Mouse (Mus musculus) hindbrain, embryonic 11.5 days (tissue): ENCODE measurements around the gene Apc2. TPM values are rescaled to one million over a fixed set of nuclear protein-coding genes. Genes with fewer than 3 reads are reported as not detected.

Source experiments
- ATAC-seq: fragments of 200-750 bp; cut with Nextera tagmentation; 2 replicates; pipeline ENCODE4 v1.8.0; 2017; ENCODE audit warnings: mild to moderate bottlenecking, moderate TSS enrichment, moderate library complexity; ENCODE audit not compliant: low FRiP score
- DNase-seq: peaks from one replicate; pipeline ENCODE4 v3.0.0-alpha.2; 2015; ENCODE audit warnings: low spot score
- H3K27ac ChIP-seq: fragments of 300-500 bp; sonication (generic); 2 replicates; pipeline ENCODE4 v1.5.1; 2014; ENCODE audit warnings: mild to moderate bottlenecking, low read depth, low read length
- H3K27me3 ChIP-seq: fragments of 300-500 bp; sonication (generic); 2 replicates; pipeline ENCODE4 v1.6.1; 2014; ENCODE audit warnings: mild to moderate bottlenecking, low read length, moderate library complexity, mixed read lengths; ENCODE audit not compliant: control insufficient read depth, insufficient read depth
- H3K36me3 ChIP-seq: fragments of 300-500 bp; sonication (generic); 2 replicates; pipeline ENCODE4 v1.6.1; 2014; ENCODE audit warnings: mild to moderate bottlenecking, low read length, moderate library complexity, mixed read lengths; ENCODE audit not compliant: control insufficient read depth, insufficient read depth
- H3K4me1 ChIP-seq: fragments of 300-500 bp; sonication (generic); replicated peaks from 2 replicates; pipeline ENCODE4 v1.6.1; 2014; ENCODE audit warnings: low read length, mixed read lengths; ENCODE audit not compliant: control insufficient read depth, insufficient read depth
- H3K4me2 ChIP-seq: fragments of 300-500 bp; sonication (generic); replicated peaks from 2 replicates; pipeline ENCODE4 v1.6.1; 2014; ENCODE audit warnings: mild to moderate bottlenecking, low read depth, low read length
- H3K4me3 ChIP-seq: fragments of 300-500 bp; sonication (generic); 2 replicates; pipeline ENCODE4 v1.5.1; 2014; ENCODE audit warnings: low read depth, low read length
- H3K9ac ChIP-seq: fragments of 300-500 bp; sonication (generic); 2 replicates; pipeline ENCODE4 v1.6.1; 2014; ENCODE audit warnings: low read depth, low read length
- H3K9me3 ChIP-seq: fragments of 300-500 bp; sonication (generic); 2 replicates; pipeline ENCODE4 v1.6.1; 2016; ENCODE audit warnings: low read length; ENCODE audit not compliant: control insufficient read depth
- WGBS: fragments of 180-500 bp; shearing (Covaris S2); extraction: QIAGEN DNeasy Blood & Tissue Kit; methylation state at CpG from one replicate; pipeline ENCODE4 v1.1.7; 2014; 5-methylcytosine and 5-hydroxymethylcytosine counted together
- polyA plus RNA-seq: library from polyadenylated mRNA; unstranded; fragments of >200 nt; fragmentation: Nextera tagmentation; extraction: Ambion mirVana; gene quantifications from 2 replicates; pipeline ENCODE4 v1.2.1, GENCODE M21; 2014

Apc2 gene
- polyA plus RNA-seq, 1 experiment from 2014 or later = 101 TPM

- H3K27ac ChIP-seq = peak overlapping the region; percentile 85; the same call in 1 of the 2 replicates
- peaks cover 25% of the 10 kb centered on the region for H3K4me1 ChIP-seq
- no peak overlapping the region for H3K4me3 ChIP-seq
These were observed 931 bp upstream of the Apc2 start for GRCm38 (mm10) chr10:80294788-80295303.

GRCm38 (mm10) chr10:80296824-80297223, 1.0 kb downstream of the Apc2 start:
- Histone ChIP-seq H3K27me3 (peaks cover 3% of the 10 kb centered on the region; the same call in 1 of the 2 replicates), H3K4me1 (peaks cover 28% of the 10 kb centered on the region), H3K27ac (peak overlapping the region; percentile 85), H3K9me3 (no peaks in the 10 kb centered on the region), H3K4me2 (peak overlapping the region; percentile 68), H3K4me3 (no peak overlapping the region), H3K36me3 (peaks cover 10% of the 10 kb centered on the region), H3K9ac (no peak overlapping the region)
- DNase-seq = no peak
- 79% methylated on average over 5 of the region's 5 CpGs for WGBS
- ATAC-seq = no peak

More at GRCm38 (mm10) chr10:80294788-80295303, 931 bp upstream of the Apc2 start:
- Histone ChIP-seq H3K36me3 (peaks cover 10% of the 10 kb centered on the region), H3K27me3 (no peaks in the 10 kb centered on the region), H3K9ac (no peak overlapping the region), H3K9me3 (no peaks in the 10 kb centered on the region), H3K4me2 (peak overlapping the region; percentile 68; the same call in 1 of the 2 replicates)
- DNase-seq = no peak
- no peak for ATAC-seq
- 54% methylated on average over 7 of the region's 7 CpGs for WGBS

DNA sequence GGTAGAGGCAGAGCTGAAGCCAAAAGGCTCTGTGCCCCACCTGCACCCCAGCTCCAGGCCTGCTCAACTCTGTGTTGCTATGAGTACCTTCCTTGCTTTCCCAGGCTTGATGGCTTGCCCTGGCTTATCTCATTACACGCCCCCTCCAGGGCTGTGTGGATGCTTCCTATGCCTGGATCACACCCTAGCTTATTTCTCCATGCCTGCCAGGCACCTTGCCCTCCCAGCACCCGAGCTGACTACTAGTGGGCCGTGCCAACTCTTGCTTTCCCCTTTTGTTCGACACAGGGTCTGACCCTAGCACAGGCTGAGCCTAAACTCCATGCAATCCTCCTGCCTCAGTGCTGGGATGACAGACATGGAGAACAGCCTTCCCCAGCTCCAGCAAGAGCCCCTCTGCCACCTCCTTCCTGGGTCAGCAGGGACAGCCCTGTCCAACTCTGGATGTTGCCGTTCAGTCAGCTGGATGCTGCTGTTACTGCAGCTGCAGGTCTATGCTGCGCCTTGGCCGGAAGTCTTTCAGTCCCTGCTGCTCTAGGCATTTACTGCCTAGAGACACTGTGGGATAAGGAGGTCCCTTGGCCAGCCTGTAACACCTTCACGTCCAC, 1.9 kb downstream of the Apc2 start:
- H3K4me3 ChIP-seq = 0 out of 2 replicates have a peak overlapping the region, but pooled peaks have one; percentile 2
- no peaks in the 10 kb centered on the region for H3K9me3 ChIP-seq
- DNase-seq (no peak), ATAC-seq (no peak)
- WGBS = 80% methylated on average over 8 of the region's 8 CpGs
- H3K9ac ChIP-seq = peak overlapping the region; percentile 15; the same call in 1 of the 2 replicates
- peaks cover 34% of the 10 kb centered on the region for H3K4me1 ChIP-seq
- H3K27me3 ChIP-seq = peaks cover 3% of the 10 kb centered on the region; the same call in 1 of the 2 replicates
- H3K36me3 ChIP-seq = peaks cover 10% of the 10 kb centered on the region
- no peak overlapping the region for H3K4me2 ChIP-seq
- peak overlapping the region; percentile 36; the same call in 1 of the 2 replicates for H3K27ac ChIP-seq

- H3K9ac ChIP-seq = peak overlapping the region; percentile 97
- H3K36me3 ChIP-seq = peaks cover 10% of the 10 kb centered on the region
- H3K4me2 ChIP-seq = peak overlapping the region; percentile 63
- peaks cover 3% of the 10 kb centered on the region; the same call in 1 of the 2 replicates for H3K27me3 ChIP-seq
- H3K4me3 ChIP-seq = peak overlapping the region; percentile 66
- peak overlapping the region; percentile 96 for H3K27ac ChIP-seq
- 4% methylated on average over 26 of the region's 26 CpGs for WGBS
- H3K4me1 ChIP-seq = peaks cover 30% of the 10 kb centered on the region
- ATAC-seq (peak; percentile 77), DNase-seq (peak; percentile 89)
- H3K9me3 ChIP-seq = no peaks in the 10 kb centered on the region
These were observed 2.9 kb downstream of the Apc2 start for GRCm38 (mm10) chr10:80298571-80299281.

- H3K36me3 ChIP-seq = peaks cover 6% of the 10 kb centered on the region
- 5% methylated on average over 15 of the region's 15 CpGs for WGBS
- peaks cover 27% of the 10 kb centered on the region for H3K4me1 ChIP-seq
- ATAC-seq (no peak), DNase-seq (peak; percentile 66)
- peak overlapping the region; percentile 66 for H3K4me3 ChIP-seq
- H3K4me2 ChIP-seq = peak overlapping the region; percentile 63
- no peaks in the 10 kb centered on the region for H3K9me3 ChIP-seq
- peaks cover 3% of the 10 kb centered on the region; the same call in 1 of the 2 replicates for H3K27me3 ChIP-seq
- H3K27ac ChIP-seq = peak overlapping the region; percentile 96
- H3K9ac ChIP-seq = peak overlapping the region; percentile 97
These were observed 3.5 kb downstream of the Apc2 start for GRCm38 (mm10) chr10:80299301-80299700.

DNA sequence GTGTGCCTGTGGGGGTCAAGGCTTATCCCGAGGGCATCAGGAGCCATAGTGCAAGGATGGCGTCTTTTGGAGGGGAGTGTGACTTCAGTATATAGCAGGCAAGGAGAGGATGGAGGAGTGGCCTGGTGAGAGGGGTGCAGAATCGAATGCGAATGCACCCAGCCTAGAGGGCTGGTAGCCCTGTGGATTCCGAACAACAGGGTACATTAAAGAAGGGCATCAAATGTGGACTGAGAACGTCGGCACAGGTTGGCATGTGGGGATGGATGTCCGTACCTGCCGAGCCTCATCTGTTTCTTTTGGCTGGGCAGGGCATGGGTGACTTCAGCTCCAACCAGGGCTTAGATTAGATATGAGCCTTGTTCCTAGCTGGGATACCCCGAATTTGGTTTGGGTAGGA, 4.0 kb downstream of the Apc2 start:
- WGBS = 45% methylated on average over 10 of the region's 10 CpGs
- peak overlapping the region; percentile 97 for H3K9ac ChIP-seq
- H3K4me1 ChIP-seq = peaks cover 29% of the 10 kb centered on the region
- peak overlapping the region; percentile 96 for H3K27ac ChIP-seq
- H3K27me3 ChIP-seq = peaks cover 5% of the 10 kb centered on the region; the same call in 1 of the 2 replicates
- no peak for DNase-seq
- peak overlapping the region; percentile 63 for H3K4me2 ChIP-seq
- no peak for ATAC-seq
- H3K36me3 ChIP-seq = peaks cover 7% of the 10 kb centered on the region; the same call in 1 of the 2 replicates
- H3K9me3 ChIP-seq = no peaks in the 10 kb centered on the region
- H3K4me3 ChIP-seq = peak overlapping the region; percentile 66

GRCm38 (mm10) chr10:80300672-80301181, 5.0 kb downstream of the Apc2 start:
- peak; percentile 79 for DNase-seq
- peak overlapping the region; percentile 66 for H3K4me3 ChIP-seq
- ATAC-seq = peak; percentile 75
- 9% methylated on average over 11 of the region's 11 CpGs for WGBS
- H3K9ac ChIP-seq = peak overlapping the region; percentile 97
- H3K4me2 ChIP-seq = peak overlapping the region; percentile 63
- peaks cover 25% of the 10 kb centered on the region for H3K4me1 ChIP-seq
- H3K9me3 ChIP-seq = no peaks in the 10 kb centered on the region
- peak overlapping the region; percentile 96 for H3K27ac ChIP-seq
- peaks cover 5% of the 10 kb centered on the region; the same call in 1 of the 2 replicates for H3K36me3 ChIP-seq
- peaks cover 5% of the 10 kb centered on the region; the same call in 1 of the 2 replicates for H3K27me3 ChIP-seq

DNA sequence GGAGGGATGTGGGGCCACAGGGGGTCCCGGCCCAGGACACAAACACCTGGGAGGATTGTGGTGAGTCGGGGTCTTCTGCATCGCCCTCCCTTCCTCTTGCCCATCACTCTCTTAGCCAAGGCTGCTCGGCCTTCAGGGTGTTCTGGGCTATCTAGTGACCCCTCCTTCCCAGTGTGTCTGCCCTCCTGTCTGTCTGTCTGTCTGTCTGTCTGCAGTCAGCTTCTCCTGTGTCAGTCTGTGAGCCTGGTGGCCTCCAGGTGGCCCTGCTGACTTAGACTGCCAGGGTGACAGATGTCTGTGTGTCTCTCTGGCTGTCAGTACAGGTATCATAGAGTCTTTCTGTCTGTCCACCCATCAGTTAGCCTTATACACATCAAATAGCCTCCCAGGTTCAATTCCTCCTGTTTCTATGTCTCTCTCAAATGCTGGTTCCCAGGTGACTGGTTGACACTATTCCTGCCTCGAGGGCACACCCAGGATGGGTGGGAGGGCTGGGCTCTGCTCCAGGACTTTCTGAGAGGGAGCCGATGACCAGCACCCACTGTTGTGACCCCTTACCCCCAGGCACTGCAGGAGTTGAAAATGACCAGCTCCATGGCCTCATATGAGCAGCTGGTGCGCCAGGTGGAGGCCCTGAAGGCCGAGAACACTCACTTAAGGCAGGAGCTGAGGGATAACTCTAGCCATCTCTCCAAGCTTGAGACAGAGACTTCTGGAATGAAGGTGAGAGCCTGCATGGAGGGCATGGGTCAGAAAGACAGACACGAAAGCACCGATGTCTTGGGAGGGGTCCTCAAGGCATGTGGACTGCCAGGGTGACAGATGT, 5.7 kb downstream of the Apc2 start:
- Histone ChIP-seq H3K4me3 (peak overlapping the region; percentile 66), H3K4me2 (peak overlapping the region; percentile 63), H3K27ac (peak overlapping the region; percentile 96), H3K36me3 (peaks cover 5% of the 10 kb centered on the region), H3K9me3 (no peaks in the 10 kb centered on the region), H3K4me1 (peaks cover 24% of the 10 kb centered on the region), H3K9ac (peak overlapping the region; percentile 97), H3K27me3 (peaks cover 5% of the 10 kb centered on the region; the same call in 1 of the 2 replicates)
- no peak for DNase-seq
- WGBS = 69% methylated on average over 10 of the region's 10 CpGs
- ATAC-seq = peak; percentile 6; the same call in 1 of the 2 replicates
